9 mouse cellular contexts compared by ENCODE assay signal in genomic region chr6:82892540-82892939, GRCm38 (mm10). TPM values are rescaled to one million over a fixed set of nuclear protein-coding genes. Genes with fewer than 3 reads are reported as not detected.
DNase-seq lines count a peak whose midpoint lies in the region; ATAC-seq and TF ChIP-seq lines count a peak whose summit lies in the region.
"Had no signal": no experiment of that assay in that cellular context is flagged by ENCODE, and none has a peak within 500 bp of the region (broad histone marks: within the 10 kb centered on the region; RNA-seq: fewer than 3 reads in every experiment).

No protein-coding gene starts in this region.

- no peak overlapping the region for H3K27ac ChIP-seq in lung, embryonic 14.5 days (ENCODE audit: low read depth)
- H3K27ac ChIP-seq in forebrain, embryonic 16.5 days (ENCODE audit: low read length) = no peak overlapping the region

- H3K27me3 ChIP-seq in lung, embryonic 14.5 days (ENCODE audit: insufficient read depth, low read length) = no peaks in the 10 kb centered on the region
- H3K27me3 ChIP-seq in forebrain, embryonic 16.5 days (replicated peaks; ENCODE audit: control insufficient read depth, insufficient read depth, low read length) = no peaks in the 10 kb centered on the region

- no peak overlapping the region for H3K9ac ChIP-seq in lung, embryonic 14.5 days
- H3K9ac ChIP-seq in forebrain, embryonic 16.5 days (replicated peaks; ENCODE audit: low read depth, low read length) = no peak overlapping the region

- TF ChIP-seq CTCF in lung, embryonic 14.5 days (IDR thresholded peaks at IDR 0.05; ENCODE audit: low read depth) = peak; percentile 62

- WGBS in lung, embryonic 14.5 days = 79% methylated on average over 2 of the region's 2 CpGs
- 74% methylated on average over 2 of the region's 2 CpGs for WGBS in forebrain, embryonic 16.5 days

- H3K36me3 ChIP-seq in lung, embryonic 14.5 days (ENCODE audit: insufficient read depth) = no peaks in the 10 kb centered on the region
- no peaks in the 10 kb centered on the region for H3K36me3 ChIP-seq in forebrain, embryonic 16.5 days (ENCODE audit: control insufficient read depth, insufficient read depth)

- no peaks in the 10 kb centered on the region; the same call in 1 of the 2 replicates for H3K4me1 ChIP-seq in lung, embryonic 14.5 days (ENCODE audit: insufficient read depth)
- no peaks in the 10 kb centered on the region for H3K4me1 ChIP-seq in forebrain, embryonic 16.5 days (replicated peaks; ENCODE audit: control insufficient read depth, insufficient read depth, low read length)

- peak; percentile 46 for DNase-seq in kidney, adult 18-20 months
- no peak for DNase-seq in kidney, postnatal 14 days
- peak; percentile 29 to 36 for DNase-seq in CD8-positive naive resting alpha-beta T cell, adult 2 months (ENCODE audit: low read depth in 2 of 2, low spot score in 2 of 2)
- DNase-seq in ZHBTc4 (ENCODE audit: low read depth, low spot score) = peak; percentile 73
- DNase-seq in lung, embryonic 14.5 days = peak; percentile 31
- DNase-seq in cerebellum, adult 8-10 months = no peak
- no peak for DNase-seq in frontal cortex, postnatal 25 days (ENCODE audit: low spot score in 2 of 2)
- DNase-seq: cerebellum, adult 9-11 months had no signal

- no peak for ATAC-seq in lung, embryonic 14.5 days (ENCODE audit: insufficient read depth)
- ATAC-seq in forebrain, embryonic 16.5 days = no peak

- H3K4me3 ChIP-seq in lung, embryonic 14.5 days (ENCODE audit: low read depth, low read length) = no peak overlapping the region
- no peak overlapping the region for H3K4me3 ChIP-seq in forebrain, embryonic 16.5 days (replicated peaks; ENCODE audit: low read length)

- no peaks in the 10 kb centered on the region for H3K9me3 ChIP-seq in lung, embryonic 14.5 days (ENCODE audit: low read depth, low read length)
- H3K9me3 ChIP-seq in forebrain, embryonic 16.5 days (ENCODE audit: control insufficient read depth, low read length) = no peaks in the 10 kb centered on the region

- no peak overlapping the region for H3K4me2 ChIP-seq in lung, embryonic 14.5 days
- H3K4me2 ChIP-seq in forebrain, embryonic 16.5 days (ENCODE audit: low read length) = no peak overlapping the region

RNA-seq across cellular contexts. Expression of gene Sema4f, which starts 47.0 kb away (rescaled TPM):
- 8.5 and 10.0 TPM in 2 replicates for polyA plus RNA-seq in lung, embryonic 14.5 days (2014; fragmentation: Nextera tagmentation; extraction: Ambion mirVana)
- 16.3 and 18.7 TPM in 2 replicates for polyA plus RNA-seq in forebrain, embryonic 16.5 days (2015; fragmentation: Nextera tagmentation; extraction: Ambion mirVana)

RNA-seq across cellular contexts. Expression of gene M1ap, which starts 54.2 kb away (rescaled TPM):
- polyA plus RNA-seq in lung, embryonic 14.5 days (2014; fragmentation: Nextera tagmentation; extraction: Ambion mirVana) = 1.1 TPM in 2 replicates
- not detected in 2 replicates for polyA plus RNA-seq in forebrain, embryonic 16.5 days (2015; fragmentation: Nextera tagmentation; extraction: Ambion mirVana)

Comparison
In these comparisons a context has a peak if more than half of its experiments do, and no peak if none do; other contexts are left out.
1. DNase-seq: peak in kidney, adult 18-20 months (single experiment), CD8-positive naive resting alpha-beta T cell, adult 2 months (2 of 2), ZHBTc4 (single experiment) and lung, embryonic 14.5 days (single experiment); none in kidney, postnatal 14 days (single experiment), cerebellum, adult 8-10 months (single experiment) and frontal cortex, postnatal 25 days (0 of 2).